Mouse (Mus musculus) limb, embryonic 12.5 days (tissue): ENCODE results near the gene Gmfb. TPM values are rescaled to one million over a fixed set of nuclear protein-coding genes. Genes with fewer than 3 reads are reported as not detected.

Experiments
- ATAC-seq: fragments of 200-750 bp; cut with Nextera tagmentation; 2 replicates; pipeline ENCODE4 v1.8.0; 2017; ENCODE audit warnings: low read depth, moderate TSS enrichment; ENCODE audit not compliant: insufficient number of reproducible peaks, insufficient read depth, low FRiP score, low TSS enrichment
- H3K27ac ChIP-seq: fragments of 300-500 bp; sonication (generic); 2 replicates; pipeline ENCODE4 v1.5.1; 2016; ENCODE audit warnings: mild to moderate bottlenecking, moderate library complexity
- H3K27me3 ChIP-seq: fragments of 300-500 bp; sonication (generic); 2 replicates; pipeline ENCODE4 v1.6.1; 2016; ENCODE audit warnings: mild to moderate bottlenecking, moderate library complexity
- H3K36me3 ChIP-seq: fragments of 300-500 bp; sonication (generic); 2 replicates; pipeline ENCODE4 v1.6.1; 2016; ENCODE audit warnings: mild to moderate bottlenecking, moderate library complexity
- H3K4me1 ChIP-seq: fragments of 300-500 bp; sonication (generic); replicated peaks from 2 replicates; pipeline ENCODE4 v1.6.1; 2016
- H3K4me2 ChIP-seq: fragments of 300-500 bp; sonication (generic); 2 replicates; pipeline ENCODE4 v1.6.1; 2016; ENCODE audit warnings: mild to moderate bottlenecking, moderate library complexity
- H3K4me3 ChIP-seq: fragments of 300-500 bp; sonication (generic); replicated peaks from 2 replicates; pipeline ENCODE4 v1.5.1; 2016; ENCODE audit warnings: mild to moderate bottlenecking
- H3K9ac ChIP-seq: fragments of 300-500 bp; sonication (generic); replicated peaks from 2 replicates; pipeline ENCODE4 v1.6.1; 2016; ENCODE audit warnings: mild to moderate bottlenecking, moderate library complexity
- H3K9me3 ChIP-seq: fragments of 300-500 bp; sonication (generic); 2 replicates; pipeline ENCODE4 v1.6.1; 2016; ENCODE audit warnings: mild to moderate bottlenecking, moderate library complexity
- WGBS: fragments of 180-500 bp; shearing (Covaris S2); methylation state at CpG from one replicate; pipeline ENCODE4 v1.1.7; 2016; 5-methylcytosine and 5-hydroxymethylcytosine counted together
- polyA plus RNA-seq: library from polyadenylated mRNA; unstranded; fragments of >200 nt; fragmentation: Nextera tagmentation; extraction: Ambion mirVana; gene quantifications from 2 replicates; pipeline ENCODE4 v1.2.1, GENCODE M21; 2016

Gmfb gene
- polyA plus RNA-seq = 83.1 and 89.5 TPM in 2 replicates

GRCm38 (mm10) chr14:46821873-46822716 is at the start of gene Gmfb:
Gene Gmfb, minus strand, starts transcription at chr14:46822242.
- Histone ChIP-seq H3K9me3 (no peaks in the 10 kb centered on the region), H3K9ac (peak within 1 kb of the TSS; percentile 85), H3K4me1 (peaks cover 11% of the 10 kb centered on the region), H3K27me3 (peaks cover 2% of the 10 kb centered on the region; the same call in 1 of the 2 replicates), H3K4me3 (peak within 1 kb of the TSS; percentile 86), H3K27ac (peak within 1 kb of the TSS; percentile 89), H3K36me3 (peaks cover 3% of the 10 kb centered on the region), H3K4me2 (peak within 1 kb of the TSS; percentile 85)
- peak; percentile 94 for ATAC-seq
- WGBS = under 1% methylated on average over 65 of the region's 65 CpGs

GRCm38 (mm10) chr14:46862922-46863321 is 40.9 kb upstream of the Gmfb start:
- Histone ChIP-seq H3K4me2 (no peak overlapping the region), H3K9ac (no peak overlapping the region), H3K9me3 (no peaks in the 10 kb centered on the region), H3K27me3 (no peaks in the 10 kb centered on the region), H3K4me3 (no peak overlapping the region), H3K36me3 (no peaks in the 10 kb centered on the region), H3K27ac (no peak overlapping the region), H3K4me1 (no peaks in the 10 kb centered on the region)
- ATAC-seq = no peak
- WGBS = 84% methylated on average over 5 of the region's 5 CpGs

GRCm38 (mm10) chr14:46853677-46854076 is 31.6 kb upstream of the Gmfb start:
- 87% methylated on average over 11 of the region's 11 CpGs for WGBS
- H3K27me3 ChIP-seq = no peaks in the 10 kb centered on the region
- H3K4me1 ChIP-seq = no peaks in the 10 kb centered on the region
- ATAC-seq = no peak
- peaks cover 20% of the 10 kb centered on the region; the same call in 1 of the 2 replicates for H3K36me3 ChIP-seq
- no peak overlapping the region for H3K4me3 ChIP-seq
- no peak overlapping the region for H3K9ac ChIP-seq
- H3K4me2 ChIP-seq = no peak overlapping the region
- no peak overlapping the region for H3K27ac ChIP-seq
- no peaks in the 10 kb centered on the region for H3K9me3 ChIP-seq

GRCm38 (mm10) chr14:46849769-46850168 is 27.7 kb upstream of the Gmfb start:
- Histone ChIP-seq H3K4me2 (no peak overlapping the region), H3K9me3 (no peaks in the 10 kb centered on the region), H3K27ac (no peak overlapping the region), H3K4me1 (no peaks in the 10 kb centered on the region), H3K4me3 (no peak overlapping the region), H3K36me3 (peaks cover 35% of the 10 kb centered on the region), H3K9ac (no peak overlapping the region), H3K27me3 (no peaks in the 10 kb centered on the region)
- no peak for ATAC-seq
- 90% methylated on average over 1 of the region's 1 CpGs for WGBS

GRCm38 (mm10) chr14:46848736-46849135 is 26.7 kb upstream of the Gmfb start:
- WGBS = 77% methylated on average over 5 of the region's 5 CpGs
- no peak for ATAC-seq
- Histone ChIP-seq H3K36me3 (peaks cover 32% of the 10 kb centered on the region), H3K27me3 (no peaks in the 10 kb centered on the region), H3K9ac (no peak overlapping the region), H3K4me3 (no peak overlapping the region), H3K4me2 (no peak overlapping the region), H3K27ac (no peak overlapping the region), H3K9me3 (no peaks in the 10 kb centered on the region), H3K4me1 (no peaks in the 10 kb centered on the region)

- no peaks in the 10 kb centered on the region for H3K4me1 ChIP-seq
- no peak for ATAC-seq
- no peaks in the 10 kb centered on the region for H3K27me3 ChIP-seq
- no peak overlapping the region for H3K9ac ChIP-seq
- H3K9me3 ChIP-seq = no peaks in the 10 kb centered on the region
- H3K4me3 ChIP-seq = no peak overlapping the region
- H3K4me2 ChIP-seq = no peak overlapping the region
- 84% methylated on average over 4 of the region's 4 CpGs for WGBS
- no peak overlapping the region for H3K27ac ChIP-seq
- H3K36me3 ChIP-seq = peaks cover 28% of the 10 kb centered on the region
Observed at GRCm38 (mm10) chr14:46848063-46848590, 26.1 kb upstream of the Gmfb start.

GRCm38 (mm10) chr14:46845706-46846105 is 23.7 kb upstream of the Gmfb start:
- no peak overlapping the region for H3K27ac ChIP-seq
- H3K27me3 ChIP-seq = no peaks in the 10 kb centered on the region
- H3K9me3 ChIP-seq = no peaks in the 10 kb centered on the region
- no peak overlapping the region for H3K4me2 ChIP-seq
- 93% methylated on average over 11 of the region's 11 CpGs for WGBS
- no peak overlapping the region for H3K4me3 ChIP-seq
- no peak for ATAC-seq
- no peaks in the 10 kb centered on the region for H3K4me1 ChIP-seq
- H3K36me3 ChIP-seq = peaks cover 47% of the 10 kb centered on the region
- H3K9ac ChIP-seq = no peak overlapping the region

- no peak overlapping the region for H3K4me3 ChIP-seq
- no peaks in the 10 kb centered on the region for H3K27me3 ChIP-seq
- H3K9ac ChIP-seq = no peak overlapping the region
- no peaks in the 10 kb centered on the region for H3K4me1 ChIP-seq
- 60% methylated on average over 4 of the region's 4 CpGs for WGBS
- peaks cover 27% of the 10 kb centered on the region for H3K36me3 ChIP-seq
- no peak overlapping the region for H3K4me2 ChIP-seq
- H3K27ac ChIP-seq = no peak overlapping the region
- no peaks in the 10 kb centered on the region for H3K9me3 ChIP-seq
- ATAC-seq = no peak
Observed at GRCm38 (mm10) chr14:46839326-46839725, 17.3 kb upstream of the Gmfb start.

GRCm38 (mm10) chr14:46832354-46833272 is 10.6 kb upstream of the Gmfb start:
- Histone ChIP-seq H3K4me3 (peak overlapping the region; percentile 66), H3K9ac (peak overlapping the region; percentile 80), H3K4me2 (peak overlapping the region; percentile 79), H3K27me3 (no peaks in the 10 kb centered on the region), H3K4me1 (peaks cover 4% of the 10 kb centered on the region; the same call in 1 of the 2 replicates), H3K27ac (peak overlapping the region; percentile 4; the same call in 1 of the 2 replicates), H3K9me3 (no peaks in the 10 kb centered on the region), H3K36me3 (no peaks in the 10 kb centered on the region)
- 8% methylated on average over 40 of the region's 40 CpGs for WGBS
- no peak; the same call in 1 of the 2 replicates for ATAC-seq

- Histone ChIP-seq H3K4me3 (peak within 1 kb of the TSS; percentile 66), H3K27me3 (no peaks in the 10 kb centered on the region), H3K36me3 (no peaks in the 10 kb centered on the region), H3K4me1 (peaks cover 4% of the 10 kb centered on the region; the same call in 1 of the 2 replicates), H3K4me2 (peak within 1 kb of the TSS; percentile 79), H3K9me3 (no peaks in the 10 kb centered on the region), H3K27ac (peak within 1 kb of the TSS; percentile 4; the same call in 1 of the 2 replicates), H3K9ac (peak within 1 kb of the TSS; percentile 80)
- ATAC-seq = peak; percentile 99
- WGBS = under 1% methylated on average over 32 of the region's 32 CpGs
Observed at GRCm38 (mm10) chr14:46831837-46832333, 9.8 kb upstream of the Gmfb start, which contains the start of gene Cgrrf1. Gene Cgrrf1, plus strand, starts transcription at chr14:46832125.
